Mouse (Mus musculus): Measurements from ENCODE around the gene Lin7c.
A peak's percentile ranks its signal among the peaks of the same experiment; 100 is the strongest.

Gene Lin7c

GRCm38 (mm10) chr2:109917496-109918413 lies 27.1 kb downstream of the Lin7c start, which contains the start of gene Lgr4:
TSS of gene Lgr4 (plus strand) at chr2:109917647.
- peak; percentile 62 to 73 for DNase-seq

GRCm38 (mm10) chr2:109918592-109919262 lies 28.1 kb downstream of the Lin7c start:
- no peak for DNase-seq

GRCm38 (mm10) chr2:109920471-109920870 lies 29.8 kb downstream of the Lin7c start:
- no peak for DNase-seq

DNA sequence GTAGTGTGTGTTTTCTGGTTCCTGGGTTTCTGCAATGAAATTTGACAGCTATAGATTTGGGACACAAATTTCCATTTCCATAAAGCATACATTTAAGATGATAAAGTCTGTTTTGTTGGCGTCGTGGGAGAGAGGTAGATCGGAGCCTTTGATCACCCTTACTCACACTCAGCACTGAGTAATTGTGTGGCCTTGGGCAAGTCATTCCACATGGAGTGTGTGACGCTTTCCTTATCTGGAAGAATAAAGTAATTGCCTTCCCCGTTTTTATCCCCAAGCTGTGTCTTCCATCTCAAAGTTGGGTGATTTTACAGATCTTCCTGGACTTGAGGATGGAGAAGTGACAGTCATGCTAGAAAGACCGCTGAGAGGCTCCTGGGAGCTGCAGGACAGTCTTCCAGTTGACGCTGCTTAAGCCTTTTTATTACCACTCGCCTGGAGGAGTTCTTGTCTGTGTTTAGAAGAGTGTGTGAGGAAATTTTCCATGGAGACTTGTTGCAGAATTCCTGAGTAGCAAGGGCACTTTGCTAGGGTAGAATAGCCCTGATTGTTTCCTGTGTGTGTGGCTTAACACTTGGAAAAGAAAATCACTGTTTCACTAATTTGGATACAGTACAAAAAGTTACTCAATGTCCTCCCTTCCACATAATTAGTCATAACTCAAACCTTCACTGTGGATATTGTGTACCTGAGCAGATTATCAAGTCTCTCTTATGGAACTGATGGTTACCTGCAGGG lies 30.8 kb downstream of the Lin7c start:
- DNase-seq, result no peak

GRCm38 (mm10) chr2:109922306-109922705 lies 31.7 kb downstream of the Lin7c start:
- DNase-seq, result no peak

DNA sequence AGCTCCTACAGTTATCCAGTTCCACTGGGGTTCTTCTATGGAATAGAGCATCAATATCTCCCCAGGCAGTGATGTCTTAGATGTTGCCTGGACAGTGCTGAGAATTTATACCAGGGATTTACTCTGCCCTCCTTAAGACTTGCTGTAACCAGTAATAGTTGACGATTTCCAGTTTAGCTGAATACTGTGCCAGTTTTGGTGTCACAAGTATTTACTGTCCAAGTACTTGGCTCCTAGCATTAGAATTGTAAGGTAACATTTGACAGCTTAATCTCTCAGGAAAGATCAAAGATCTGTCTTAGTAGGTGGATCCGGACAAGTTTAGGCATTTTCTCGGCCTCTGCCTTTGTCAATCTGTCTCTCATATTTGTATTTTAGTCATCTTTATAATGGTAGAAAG lies 32.4 kb downstream of the Lin7c start:
- no peak for DNase-seq

- no peak for DNase-seq
Measured at GRCm38 (mm10) chr2:109923945-109924344, 33.3 kb downstream of the Lin7c start.

GRCm38 (mm10) chr2:109926984-109927383 lies 36.3 kb downstream of the Lin7c start:
- no peak for DNase-seq

- DNase-seq, result no peak
Measured at GRCm38 (mm10) chr2:109927446-109927845, 36.8 kb downstream of the Lin7c start.

- DNase-seq, result no peak
Measured at GRCm38 (mm10) chr2:109927876-109928275, 37.2 kb downstream of the Lin7c start.

DNA sequence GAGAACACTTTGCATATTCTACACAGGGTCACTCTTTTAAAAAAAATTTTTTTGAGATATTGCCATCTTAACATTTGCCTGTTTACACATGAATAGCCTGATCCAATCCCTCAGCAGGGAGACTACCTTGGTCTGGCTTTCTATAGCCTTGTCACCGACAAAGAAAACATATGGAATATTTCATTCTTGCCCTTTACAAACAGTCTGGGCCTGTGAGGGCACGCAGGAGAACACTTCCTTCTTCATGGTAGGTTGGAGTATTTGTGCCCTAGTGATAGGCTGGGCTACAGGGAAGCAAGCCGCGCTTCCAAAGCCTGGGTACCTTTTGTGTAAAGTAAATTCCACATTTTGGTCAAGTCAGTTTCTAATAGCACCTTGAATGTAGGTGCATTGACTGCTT lies 38.1 kb downstream of the Lin7c start:
- DNase-seq, result no peak

DNA sequence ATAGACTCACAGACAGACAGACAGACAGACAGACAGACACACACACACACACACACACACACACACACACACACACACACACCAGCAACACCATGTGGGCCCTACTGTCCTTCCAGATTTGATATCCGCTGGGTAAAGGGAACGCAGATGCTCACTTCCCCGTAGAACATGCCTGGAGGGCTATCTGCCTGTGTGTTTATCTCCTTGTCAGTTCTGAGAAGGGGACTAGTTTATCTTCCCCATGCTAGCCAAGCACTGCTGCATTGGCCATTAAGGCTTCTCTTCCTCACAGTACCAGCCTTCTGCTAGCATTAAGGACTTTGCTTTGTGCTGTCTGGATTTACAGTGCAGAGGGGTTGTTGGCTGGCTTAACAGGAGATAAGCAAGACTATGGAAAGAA lies 38.6 kb downstream of the Lin7c start:
- DNase-seq, result no peak

DNA sequence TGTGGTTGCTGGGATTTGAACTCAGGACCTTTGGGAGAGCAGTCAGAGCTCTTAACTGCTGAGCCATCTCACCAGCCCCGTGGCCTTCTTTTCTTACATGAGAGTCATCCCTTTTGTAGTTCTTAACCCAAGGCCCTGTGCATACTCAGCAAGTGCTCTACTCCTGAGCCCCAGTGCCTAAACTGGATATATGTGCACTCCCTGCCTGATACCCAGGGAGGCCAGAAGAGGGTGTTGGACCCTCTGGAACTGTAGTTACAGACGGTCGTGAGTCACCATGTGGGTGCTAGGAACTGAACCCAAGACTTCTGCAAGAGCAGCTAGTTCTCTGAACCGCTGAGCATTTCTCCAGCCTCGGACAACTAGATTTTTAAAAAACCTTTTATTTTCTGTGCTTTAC lies 39.7 kb downstream of the Lin7c start:
- no peak for DNase-seq

- no peak for DNase-seq
Measured at GRCm38 (mm10) chr2:109930771-109931170, 40.1 kb downstream of the Lin7c start.

- no peak for DNase-seq
Measured at GRCm38 (mm10) chr2:109931978-109932780, 41.5 kb downstream of the Lin7c start.

- no peak for DNase-seq
Measured at GRCm38 (mm10) chr2:109933151-109933550, 42.5 kb downstream of the Lin7c start.

DNA sequence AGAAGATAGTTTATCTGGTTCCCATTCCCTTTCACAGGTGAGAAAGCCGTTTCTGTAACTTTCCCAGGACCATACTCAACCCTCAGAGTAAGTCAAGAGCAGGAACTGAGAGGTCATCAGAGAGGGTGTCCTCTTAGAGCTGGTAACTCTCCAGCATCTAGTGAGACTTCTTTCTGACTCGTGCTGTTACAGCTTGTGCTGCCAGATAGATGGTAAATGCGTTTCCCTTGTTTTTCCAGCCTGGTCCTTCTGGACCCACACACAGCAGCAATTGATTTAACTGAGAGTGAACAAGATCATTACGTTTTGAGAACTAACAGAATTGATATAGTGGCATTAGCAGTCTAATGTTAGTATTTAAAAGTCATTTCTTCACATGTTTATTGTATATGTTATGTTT lies 43.4 kb downstream of the Lin7c start:
- no peak for DNase-seq

- DNase-seq, result no peak
Measured at GRCm38 (mm10) chr2:109935194-109935593, 44.5 kb downstream of the Lin7c start.

DNA sequence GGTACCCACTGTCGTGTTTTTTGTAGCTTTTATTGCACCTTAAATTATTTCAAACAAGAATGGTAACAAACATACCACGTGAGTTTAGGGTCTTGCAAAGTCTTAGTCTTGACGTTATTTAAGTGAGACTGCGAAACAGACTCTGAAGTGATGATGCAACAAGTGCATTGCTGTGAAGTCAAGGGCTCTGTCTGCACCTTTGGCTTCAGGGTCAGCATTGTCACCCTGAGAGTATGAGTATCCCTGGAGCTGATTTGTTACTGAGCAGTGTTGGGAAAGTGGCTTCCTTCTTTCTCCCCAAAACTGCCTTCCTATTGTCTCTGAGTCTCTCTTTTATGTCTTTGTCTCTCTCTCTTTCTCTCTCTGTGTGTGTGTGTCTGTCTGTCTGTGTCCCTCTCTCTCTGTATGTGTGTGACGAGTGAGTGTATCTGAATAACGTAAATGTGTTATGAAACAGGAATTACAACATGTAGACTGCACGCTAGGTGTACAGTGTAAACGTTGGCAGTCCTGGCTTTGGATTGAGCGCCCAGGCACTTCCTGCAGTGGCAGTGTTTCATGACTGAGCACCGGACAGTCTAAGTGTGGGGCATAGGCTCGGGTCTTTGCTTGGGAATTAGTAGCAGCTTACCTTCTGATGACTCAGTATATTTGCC lies 45.2 kb downstream of the Lin7c start:
- no peak for DNase-seq

- no peak for DNase-seq
Measured at GRCm38 (mm10) chr2:109936410-109936755, 45.7 kb downstream of the Lin7c start.

DNA sequence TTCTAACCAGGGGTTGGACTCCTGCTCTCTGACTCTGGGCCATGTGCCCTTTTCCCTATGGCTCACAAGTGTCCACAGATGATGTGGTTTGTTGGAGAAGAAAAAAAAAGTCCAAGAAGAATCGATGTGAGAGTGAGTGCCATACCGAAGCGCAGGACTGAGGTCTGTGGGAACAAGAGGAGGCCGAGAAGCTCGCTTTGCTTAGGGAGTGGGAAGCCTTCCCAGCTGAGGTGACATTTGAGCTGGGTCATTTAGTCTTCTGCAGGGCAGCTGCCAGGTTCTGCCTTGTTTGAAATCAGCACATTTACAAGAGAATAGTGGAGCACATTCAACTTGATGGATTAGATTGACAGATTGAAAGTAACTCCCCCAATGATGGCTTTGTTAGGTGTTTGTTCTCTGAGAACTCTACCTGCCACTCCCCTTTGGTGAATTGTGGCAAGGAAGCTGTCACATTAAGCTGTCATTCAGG lies 51.4 kb downstream of the Lin7c start:
- DNase-seq, result no peak

All from thymus, postnatal 36 days (tissue).